Mouse (Mus musculus): Measurements from ENCODE around the gene Ccnq. TPM values are rescaled to one million over a fixed set of nuclear protein-coding genes. Genes with fewer than 3 reads are reported as not detected.

Gene Ccnq
- polyA plus RNA-seq, 1 experiment from 2014 or later, result 40.3 TPM

- Histone ChIP-seq H3K4me1 (no peaks in the 10 kb centered on the region), H3K9me3 (no peaks in the 10 kb centered on the region), H3K27ac (no peak overlapping the region), H3K27me3 (no peaks in the 10 kb centered on the region), H3K4me2 (no peak overlapping the region), H3K36me3 (replicated peaks) (no peaks in the 10 kb centered on the region), H3K9ac (no peak overlapping the region), H3K4me3 (replicated peaks) (no peak overlapping the region)
- 82% methylated on average over 3 of the region's 3 CpGs for whole genome bisulfite sequencing
- no peak for ATAC-seq (ENCODE audit: low FRiP score)
Observed at GRCm38 (mm10) chr11:78726366-78726765, 25.2 kb downstream of the Ccnq start.

- no peak overlapping the region for H3K4me2 ChIP-seq
- 84% methylated on average over 1 of the region's 1 CpGs for WGBS
Observed at GRCm38 (mm10) chr11:78724792-78725191, 26.7 kb downstream of the Ccnq start.

DNA sequence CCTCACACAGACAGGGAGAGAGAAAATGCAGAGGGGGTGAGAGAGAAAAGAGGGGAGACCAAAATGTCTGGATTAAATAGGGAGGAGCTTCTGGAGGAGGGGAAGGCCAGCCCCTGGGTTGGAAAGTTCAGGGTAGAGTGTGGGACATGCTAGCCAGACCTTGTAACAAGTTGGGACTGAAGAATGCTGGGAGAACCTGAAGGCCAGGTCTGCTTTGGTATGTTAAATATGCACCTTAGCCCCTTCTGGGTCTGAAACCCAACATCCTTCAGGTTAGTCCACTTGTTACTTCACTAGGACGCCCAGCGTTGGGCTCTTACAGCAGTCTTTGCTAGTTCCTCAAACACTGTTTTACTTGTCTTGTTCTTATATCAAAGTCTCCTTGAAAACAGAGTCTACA, 30.1 kb downstream of the Ccnq start:
- H3K4me1 ChIP-seq, result no peaks in the 10 kb centered on the region
- no peaks in the 10 kb centered on the region for H3K27me3 ChIP-seq
- no peak overlapping the region for H3K4me2 ChIP-seq
- ATAC-seq (ENCODE audit: low FRiP score), result no peak
- H3K9ac ChIP-seq, result no peak overlapping the region
- H3K4me3 ChIP-seq (replicated peaks), result no peak overlapping the region
- whole genome bisulfite sequencing, result 84% methylated on average over 2 of the region's 2 CpGs
- no peaks in the 10 kb centered on the region for H3K9me3 ChIP-seq
- H3K36me3 ChIP-seq (replicated peaks), result no peaks in the 10 kb centered on the region
- no peak overlapping the region for H3K27ac ChIP-seq

More at GRCm38 (mm10) chr11:78724792-78725191, 26.7 kb downstream of the Ccnq start:
- Histone ChIP-seq H3K27me3 (no peaks in the 10 kb centered on the region), H3K27ac (no peak overlapping the region), H3K9ac (no peak overlapping the region), H3K9me3 (no peaks in the 10 kb centered on the region), H3K4me3 (replicated peaks) (no peak overlapping the region), H3K36me3 (replicated peaks) (no peaks in the 10 kb centered on the region), H3K4me1 (no peaks in the 10 kb centered on the region)
- no peak for ATAC-seq (ENCODE audit: low FRiP score)

DNA sequence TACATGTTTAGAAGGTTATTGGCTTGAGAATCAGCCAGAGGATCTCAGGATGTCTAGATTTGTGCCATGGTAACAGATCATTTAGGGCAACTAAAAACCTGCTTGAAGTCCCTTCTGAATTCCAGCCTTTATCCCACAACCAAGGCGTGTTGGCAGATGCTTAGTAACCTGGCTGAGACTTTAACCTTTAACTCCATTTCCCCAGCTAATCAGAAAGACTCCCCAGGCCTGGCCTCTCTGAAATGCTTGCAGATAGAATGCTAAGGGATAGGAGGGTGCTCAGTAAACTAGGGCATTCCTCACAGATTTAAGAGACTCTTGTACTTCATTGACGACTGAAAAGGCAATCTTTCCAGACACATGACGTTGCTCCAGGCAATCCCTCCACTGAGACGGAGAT, 33.9 kb downstream of the Ccnq start:
- Histone ChIP-seq H3K9ac (no peak overlapping the region), H3K36me3 (replicated peaks) (no peaks in the 10 kb centered on the region), H3K4me1 (no peaks in the 10 kb centered on the region), H3K4me3 (replicated peaks) (no peak overlapping the region), H3K4me2 (no peak overlapping the region), H3K27ac (no peak overlapping the region), H3K9me3 (no peaks in the 10 kb centered on the region), H3K27me3 (no peaks in the 10 kb centered on the region)
- WGBS, result 78% methylated on average over 4 of the region's 4 CpGs
- ATAC-seq (ENCODE audit: low FRiP score), result no peak

GRCm38 (mm10) chr11:78708642-78709041, 42.9 kb downstream of the Ccnq start:
- no peak for ATAC-seq (ENCODE audit: low FRiP score)
- Histone ChIP-seq H3K27ac (no peak overlapping the region), H3K4me1 (no peaks in the 10 kb centered on the region), H3K4me3 (replicated peaks) (no peak overlapping the region), H3K27me3 (no peaks in the 10 kb centered on the region), H3K4me2 (no peak overlapping the region), H3K9ac (no peak overlapping the region), H3K36me3 (replicated peaks) (no peaks in the 10 kb centered on the region), H3K9me3 (no peaks in the 10 kb centered on the region)
- WGBS, result 85% methylated on average over 2 of the region's 2 CpGs

- Histone ChIP-seq H3K9ac (no peak overlapping the region), H3K36me3 (replicated peaks) (no peaks in the 10 kb centered on the region), H3K4me2 (no peak overlapping the region), H3K4me3 (replicated peaks) (no peak overlapping the region), H3K9me3 (no peaks in the 10 kb centered on the region), H3K27ac (no peak overlapping the region), H3K4me1 (no peaks in the 10 kb centered on the region), H3K27me3 (no peaks in the 10 kb centered on the region)
- ATAC-seq (ENCODE audit: low FRiP score), result no peak
Observed at GRCm38 (mm10) chr11:78706026-78706425, 45.5 kb downstream of the Ccnq start.

GRCm38 (mm10) chr11:78703085-78703484, 48.4 kb downstream of the Ccnq start:
- 0 out of 2 replicates have a peak, but pooled peaks cover 4% of the 10 kb centered on the region for H3K27me3 ChIP-seq
- no peak overlapping the region for H3K4me3 ChIP-seq (replicated peaks)
- no peaks in the 10 kb centered on the region for H3K36me3 ChIP-seq (replicated peaks)
- no peak overlapping the region for H3K9ac ChIP-seq
- H3K9me3 ChIP-seq, result no peaks in the 10 kb centered on the region
- no peak overlapping the region for H3K27ac ChIP-seq
- no peaks in the 10 kb centered on the region for H3K4me1 ChIP-seq
- whole genome bisulfite sequencing, result 85% methylated on average over 5 of the region's 5 CpGs
- ATAC-seq (ENCODE audit: low FRiP score), result no peak
- H3K4me2 ChIP-seq, result no peak overlapping the region

GRCm38 (mm10) chr11:78702319-78702718, 49.2 kb downstream of the Ccnq start:
- Histone ChIP-seq H3K36me3 (replicated peaks) (no peaks in the 10 kb centered on the region), H3K4me2 (no peak overlapping the region), H3K27ac (no peak overlapping the region), H3K4me3 (replicated peaks) (no peak overlapping the region), H3K27me3 (0 out of 2 replicates have a peak, but pooled peaks cover 4% of the 10 kb centered on the region), H3K4me1 (no peaks in the 10 kb centered on the region), H3K9me3 (no peaks in the 10 kb centered on the region), H3K9ac (no peak overlapping the region)
- 79% methylated on average over 3 of the region's 3 CpGs for WGBS
- ATAC-seq (ENCODE audit: low FRiP score), result no peak

Small RNA genes lying within 50 kb of the gene (microRNA-seq; reads per million reads assigned to microRNA genes)
- gene Gm23840, result not detected

Other genes with a start within 250 kb of the Ccnq start
- not detected in 2 replicates for gene Sebox, start 248.3 kb downstream of the Ccnq start, polyA plus RNA-seq (2016; fragmentation: Nextera tagmentation; extraction: Ambion mirVana)
- gene Tmem199, start 239.6 kb downstream of the Ccnq start, polyA plus RNA-seq (2016; fragmentation: Nextera tagmentation; extraction: Ambion mirVana), result 76.8 and 79.7 TPM in 2 replicates
- gene Poldip2, start 239.5 kb downstream of the Ccnq start, polyA plus RNA-seq (2016; fragmentation: Nextera tagmentation; extraction: Ambion mirVana), result 161 and 169 TPM in 2 replicates
- 72.0 and 72.7 TPM in 2 replicates for gene Tnfaip1, start 215.4 kb downstream of the Ccnq start, polyA plus RNA-seq (2016; fragmentation: Nextera tagmentation; extraction: Ambion mirVana)
- 93.8 and 97.1 TPM in 2 replicates for gene Ift20, start 215.4 kb downstream of the Ccnq start, polyA plus RNA-seq (2016; fragmentation: Nextera tagmentation; extraction: Ambion mirVana)
- gene Tmem97, start 201.0 kb downstream of the Ccnq start, polyA plus RNA-seq (2016; fragmentation: Nextera tagmentation; extraction: Ambion mirVana), result 55.3 and 55.7 TPM in 2 replicates
- 32.3 and 32.8 TPM in 2 replicates for gene Nlk, start 54.4 kb downstream of the Ccnq start, polyA plus RNA-seq (2016; fragmentation: Nextera tagmentation; extraction: Ambion mirVana)
- gene Lyrm9, start 74.9 kb upstream of the Ccnq start, polyA plus RNA-seq (2016; fragmentation: Nextera tagmentation; extraction: Ambion mirVana), result 24.8 and 26.0 TPM in 2 replicates
- gene Nos2, start 169.1 kb upstream of the Ccnq start, polyA plus RNA-seq (2016; fragmentation: Nextera tagmentation; extraction: Ambion mirVana), result 0.65 and 0.74 TPM in 2 replicates
- gene Lgals9, start 233.2 kb upstream of the Ccnq start, polyA plus RNA-seq (2016; fragmentation: Nextera tagmentation; extraction: Ambion mirVana), result 4.8 and 5.7 TPM in 2 replicates